Mouse (Mus musculus): ENCODE measurements around the gene Klhl7. TPM values are rescaled to one million over a fixed set of nuclear protein-coding genes. Genes with fewer than 3 reads are reported as not detected.

Gene Klhl7
- polyA plus RNA-seq, 1 experiment from 2014 or later: 129 TPM

- Histone ChIP-seq H3K27me3 (ENCODE audit: control insufficient read depth, insufficient read depth, low read length) (no peaks in the 10 kb centered on the region), H3K9me3 (ENCODE audit: control insufficient read depth, low read length) (no peaks in the 10 kb centered on the region), H3K36me3 (ENCODE audit: control insufficient read depth, insufficient read depth, low read length) (no peaks in the 10 kb centered on the region), H3K27ac (ENCODE audit: low read depth, low read length) (no peak overlapping the region), H3K9ac (ENCODE audit: low read length) (no peak overlapping the region), H3K4me3 (ENCODE audit: low read depth, low read length) (no peak overlapping the region), H3K4me1 (replicated peaks; ENCODE audit: control insufficient read depth, insufficient read depth, low read length) (no peaks in the 10 kb centered on the region), H3K4me2 (ENCODE audit: low read depth, low read length, severe bottlenecking) (no peak overlapping the region)
- WGBS: 85% methylated on average over 4 of the region's 4 CpGs
- DNase-seq (ENCODE audit: low spot score) (no peak), ATAC-seq (replicated peaks; ENCODE audit: low FRiP score) (no peak)
Observed at GRCm38 (mm10) chr5:24063545-24063944, 36.9 kb upstream of the Klhl7 start.

GRCm38 (mm10) chr5:24068955-24069354 is 31.4 kb upstream of the Klhl7 start:
- 82% methylated on average over 6 of the region's 6 CpGs for WGBS
- H3K9me3 ChIP-seq (ENCODE audit: control insufficient read depth, low read length): no peaks in the 10 kb centered on the region
- DNase-seq (ENCODE audit: low spot score): no peak
- H3K4me2 ChIP-seq (ENCODE audit: low read depth, low read length, severe bottlenecking): no peak overlapping the region
- no peaks in the 10 kb centered on the region for H3K4me1 ChIP-seq (replicated peaks; ENCODE audit: control insufficient read depth, insufficient read depth, low read length)
- no peak overlapping the region for H3K9ac ChIP-seq (ENCODE audit: low read length)
- no peaks in the 10 kb centered on the region for H3K27me3 ChIP-seq (ENCODE audit: control insufficient read depth, insufficient read depth, low read length)
- no peak overlapping the region for H3K27ac ChIP-seq (ENCODE audit: low read depth, low read length)
- H3K36me3 ChIP-seq (ENCODE audit: control insufficient read depth, insufficient read depth, low read length): no peaks in the 10 kb centered on the region
- no peak overlapping the region for H3K4me3 ChIP-seq (ENCODE audit: low read depth, low read length)
- ATAC-seq (replicated peaks; ENCODE audit: low FRiP score): no peak

DNA sequence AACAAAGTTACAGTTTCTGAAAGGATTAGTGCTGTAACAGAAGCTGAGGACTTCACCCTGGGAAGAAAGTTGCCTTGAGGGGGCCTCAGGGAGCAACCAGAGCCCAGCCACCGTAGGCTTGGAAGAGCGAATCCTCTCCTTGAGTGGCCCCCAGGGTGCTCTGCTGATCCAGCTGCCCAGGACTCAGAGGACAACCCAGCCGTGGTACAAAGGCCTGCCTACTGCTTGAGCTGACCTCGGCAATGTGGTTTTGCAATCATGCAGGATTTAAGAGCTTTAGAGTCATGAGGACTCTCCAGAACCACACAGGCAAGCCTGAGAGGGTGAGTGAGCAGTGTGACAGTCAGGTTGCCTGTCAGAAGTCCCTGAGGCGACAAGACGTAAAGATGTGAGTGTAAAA is 28.4 kb upstream of the Klhl7 start:
- Histone ChIP-seq H3K4me2 (ENCODE audit: low read depth, low read length, severe bottlenecking) (no peak overlapping the region), H3K9me3 (ENCODE audit: control insufficient read depth, low read length) (no peaks in the 10 kb centered on the region), H3K27me3 (ENCODE audit: control insufficient read depth, insufficient read depth, low read length) (no peaks in the 10 kb centered on the region), H3K4me3 (ENCODE audit: low read depth, low read length) (no peak overlapping the region), H3K4me1 (replicated peaks; ENCODE audit: control insufficient read depth, insufficient read depth, low read length) (no peaks in the 10 kb centered on the region), H3K9ac (ENCODE audit: low read length) (no peak overlapping the region), H3K27ac (ENCODE audit: low read depth, low read length) (no peak overlapping the region), H3K36me3 (ENCODE audit: control insufficient read depth, insufficient read depth, low read length) (no peaks in the 10 kb centered on the region)
- WGBS: 79% methylated on average over 6 of the region's 6 CpGs
- ATAC-seq (replicated peaks; ENCODE audit: low FRiP score) (no peak), DNase-seq (ENCODE audit: low spot score) (no peak)

GRCm38 (mm10) chr5:24076986-24077718 is 23.3 kb upstream of the Klhl7 start:
- H3K27ac ChIP-seq (ENCODE audit: low read depth, low read length): no peak overlapping the region
- 0 out of 2 replicates have a peak, but pooled peaks cover 2% of the 10 kb centered on the region for H3K4me1 ChIP-seq (replicated peaks; ENCODE audit: control insufficient read depth, insufficient read depth, low read length)
- peak; percentile 82 for ATAC-seq (replicated peaks; ENCODE audit: low FRiP score)
- H3K9me3 ChIP-seq (ENCODE audit: control insufficient read depth, low read length): no peaks in the 10 kb centered on the region
- 2% methylated on average over 14 of the region's 15 CpGs for WGBS
- H3K4me3 ChIP-seq (ENCODE audit: low read depth, low read length): peak overlapping the region; percentile 10; the same call in 1 of the 2 replicates
- no peaks in the 10 kb centered on the region for H3K27me3 ChIP-seq (ENCODE audit: control insufficient read depth, insufficient read depth, low read length)
- no peaks in the 10 kb centered on the region for H3K36me3 ChIP-seq (ENCODE audit: control insufficient read depth, insufficient read depth, low read length)
- DNase-seq (ENCODE audit: low spot score): peak; percentile 65
- H3K9ac ChIP-seq (ENCODE audit: low read length): peak overlapping the region; percentile 48
- peak overlapping the region; percentile 37; the same call in 1 of the 2 replicates for H3K4me2 ChIP-seq (ENCODE audit: low read depth, low read length, severe bottlenecking)

DNA sequence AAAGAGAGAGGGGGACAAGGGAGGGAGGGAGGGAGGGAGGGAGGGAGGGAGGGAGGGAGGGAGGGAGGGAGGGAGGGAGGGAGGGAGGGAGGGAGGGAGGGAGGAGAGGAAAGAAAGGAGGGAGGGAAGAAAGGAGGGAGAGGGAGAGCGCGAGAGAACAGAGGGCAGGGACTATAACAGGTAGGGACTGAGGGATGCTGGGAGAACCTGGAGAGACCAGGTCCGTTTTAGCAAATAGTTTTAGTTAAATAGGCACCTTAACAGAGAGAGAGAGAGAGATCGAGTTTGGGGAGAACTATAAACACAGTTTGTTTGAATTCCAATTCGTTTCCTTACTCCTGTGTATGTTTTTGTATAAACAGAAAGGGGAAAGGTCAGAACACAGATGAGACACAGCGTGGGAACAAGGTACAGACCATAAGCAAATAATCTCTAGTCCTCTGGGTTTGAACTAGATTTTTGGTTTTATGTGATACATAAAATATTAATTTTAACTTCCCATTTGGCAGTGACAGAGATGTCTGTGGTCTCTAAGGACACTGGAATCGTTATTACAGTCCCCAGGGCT is 22.6 kb upstream of the Klhl7 start:
- Histone ChIP-seq H3K4me3 (ENCODE audit: low read depth, low read length) (no peak overlapping the region; the same call in 1 of the 2 replicates), H3K27me3 (ENCODE audit: control insufficient read depth, insufficient read depth, low read length) (no peaks in the 10 kb centered on the region), H3K4me1 (replicated peaks; ENCODE audit: control insufficient read depth, insufficient read depth, low read length) (0 out of 2 replicates have a peak, but pooled peaks cover 2% of the 10 kb centered on the region), H3K27ac (ENCODE audit: low read depth, low read length) (no peak overlapping the region), H3K4me2 (ENCODE audit: low read depth, low read length, severe bottlenecking) (peak overlapping the region; percentile 37; the same call in 1 of the 2 replicates), H3K9ac (ENCODE audit: low read length) (no peak overlapping the region), H3K9me3 (ENCODE audit: control insufficient read depth, low read length) (no peaks in the 10 kb centered on the region), H3K36me3 (ENCODE audit: control insufficient read depth, insufficient read depth, low read length) (no peaks in the 10 kb centered on the region)
- no peak for DNase-seq (ENCODE audit: low spot score)
- no peak for ATAC-seq (replicated peaks; ENCODE audit: low FRiP score)
- WGBS: 22% methylated on average over 7 of the region's 7 CpGs

DNA sequence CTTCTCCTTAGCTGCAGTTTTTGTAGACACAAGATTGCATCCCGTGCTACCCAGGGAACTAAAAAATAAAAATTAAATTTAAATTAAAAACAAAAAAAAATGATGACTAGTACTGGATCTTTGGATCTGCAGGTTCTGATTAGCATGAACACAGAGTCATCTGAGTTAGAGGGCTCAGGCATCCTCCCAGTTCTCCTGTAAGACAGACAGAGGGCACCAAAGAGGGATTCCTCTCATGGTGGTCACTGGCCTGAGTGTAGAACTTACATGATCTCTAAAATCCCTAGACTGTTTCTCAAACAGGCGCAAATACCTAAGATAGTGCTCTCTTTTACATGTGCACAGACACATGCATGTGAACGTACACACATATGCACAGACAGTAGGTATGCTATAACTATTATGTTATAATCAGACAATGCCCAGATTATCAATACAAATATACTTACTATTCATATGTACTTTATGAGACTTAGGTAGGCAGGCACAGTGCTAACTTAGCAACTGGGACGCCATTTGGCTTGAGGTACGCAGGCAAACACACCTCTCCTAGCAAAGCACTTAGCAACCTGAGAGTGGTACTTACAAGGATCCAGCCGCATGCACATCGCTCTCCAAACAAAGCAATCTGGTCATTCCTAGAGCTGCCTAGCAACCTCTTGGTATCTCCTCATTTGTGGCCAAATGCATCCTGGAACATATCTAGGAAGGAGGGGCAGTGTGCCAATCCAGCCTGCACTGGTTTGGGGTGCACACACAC is 21.8 kb upstream of the Klhl7 start:
- H3K9ac ChIP-seq (ENCODE audit: low read length): no peak overlapping the region
- no peaks in the 10 kb centered on the region for H3K9me3 ChIP-seq (ENCODE audit: control insufficient read depth, low read length)
- H3K4me2 ChIP-seq (ENCODE audit: low read depth, low read length, severe bottlenecking): no peak overlapping the region
- no peak for ATAC-seq (replicated peaks; ENCODE audit: low FRiP score)
- H3K36me3 ChIP-seq (ENCODE audit: control insufficient read depth, insufficient read depth, low read length): no peaks in the 10 kb centered on the region
- no peaks in the 10 kb centered on the region for H3K27me3 ChIP-seq (ENCODE audit: control insufficient read depth, insufficient read depth, low read length)
- 88% methylated on average over 7 of the region's 7 CpGs for WGBS
- no peak overlapping the region for H3K4me3 ChIP-seq (ENCODE audit: low read depth, low read length)
- no peak for DNase-seq (ENCODE audit: low spot score)
- H3K4me1 ChIP-seq (replicated peaks; ENCODE audit: control insufficient read depth, insufficient read depth, low read length): 0 out of 2 replicates have a peak, but pooled peaks cover 2% of the 10 kb centered on the region
- no peak overlapping the region for H3K27ac ChIP-seq (ENCODE audit: low read depth, low read length)

GRCm38 (mm10) chr5:24080826-24081225 is 19.6 kb upstream of the Klhl7 start:
- no peaks in the 10 kb centered on the region for H3K27me3 ChIP-seq (ENCODE audit: control insufficient read depth, insufficient read depth, low read length)
- H3K9me3 ChIP-seq (ENCODE audit: control insufficient read depth, low read length): no peaks in the 10 kb centered on the region
- H3K36me3 ChIP-seq (ENCODE audit: control insufficient read depth, insufficient read depth, low read length): no peaks in the 10 kb centered on the region
- H3K4me2 ChIP-seq (ENCODE audit: low read depth, low read length, severe bottlenecking): no peak overlapping the region
- no peak for ATAC-seq (replicated peaks; ENCODE audit: low FRiP score)
- H3K27ac ChIP-seq (ENCODE audit: low read depth, low read length): no peak overlapping the region
- 0 out of 2 replicates have a peak, but pooled peaks cover 2% of the 10 kb centered on the region for H3K4me1 ChIP-seq (replicated peaks; ENCODE audit: control insufficient read depth, insufficient read depth, low read length)
- no peak overlapping the region for H3K4me3 ChIP-seq (ENCODE audit: low read depth, low read length)
- no peak overlapping the region for H3K9ac ChIP-seq (ENCODE audit: low read length)
- WGBS: 77% methylated on average over 6 of the region's 6 CpGs
- DNase-seq (ENCODE audit: low spot score): no peak

DNA sequence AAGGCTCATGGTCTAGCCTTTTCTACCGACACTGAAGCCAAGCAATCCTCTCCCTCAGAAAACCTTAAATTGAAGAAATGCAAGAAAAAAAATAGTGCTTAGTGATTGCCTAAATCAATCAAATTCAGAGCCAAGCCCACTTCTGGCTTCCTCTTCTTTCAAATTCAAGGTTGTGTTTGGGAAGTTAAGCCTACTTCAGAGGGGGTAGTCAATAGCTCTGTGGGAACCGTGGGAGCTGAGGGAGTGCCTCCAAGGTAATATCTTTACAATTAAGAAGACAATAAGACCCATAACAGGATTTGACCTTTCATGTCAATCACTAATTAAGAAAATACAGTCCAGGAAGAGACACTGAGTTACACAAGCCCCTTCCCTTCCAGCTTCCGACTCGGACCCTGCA is 15.6 kb upstream of the Klhl7 start:
- ATAC-seq (replicated peaks; ENCODE audit: low FRiP score) (no peak), DNase-seq (ENCODE audit: low spot score) (no peak)
- Histone ChIP-seq H3K9ac (ENCODE audit: low read length) (no peak overlapping the region), H3K27me3 (ENCODE audit: control insufficient read depth, insufficient read depth, low read length) (no peaks in the 10 kb centered on the region), H3K36me3 (ENCODE audit: control insufficient read depth, insufficient read depth, low read length) (no peaks in the 10 kb centered on the region), H3K27ac (ENCODE audit: low read depth, low read length) (no peak overlapping the region), H3K9me3 (ENCODE audit: control insufficient read depth, low read length) (no peaks in the 10 kb centered on the region), H3K4me2 (ENCODE audit: low read depth, low read length, severe bottlenecking) (no peak overlapping the region), H3K4me3 (ENCODE audit: low read depth, low read length) (no peak overlapping the region), H3K4me1 (replicated peaks; ENCODE audit: control insufficient read depth, insufficient read depth, low read length) (0 out of 2 replicates have a peak, but pooled peaks cover 2% of the 10 kb centered on the region)
- WGBS: 58% methylated on average over 4 of the region's 4 CpGs

All from forebrain, embryonic 11.5 days (tissue).